ENCODE assay signal across 10 mouse cellular contexts in genomic region chr19:5952071-5952691, GRCm38 (mm10). TPM values are rescaled to one million over a fixed set of nuclear protein-coding genes. Genes with fewer than 3 reads are reported as not detected.
DNase-seq lines count a peak whose midpoint lies in the region; ATAC-seq lines count a peak whose summit lies in the region.
"Had no signal": no experiment of that assay in that cellular context is flagged by ENCODE, and none has a peak within 500 bp of the region (broad histone marks: within the 10 kb centered on the region; RNA-seq: fewer than 3 reads in every experiment).

No protein-coding gene starts in this region.

- H3K27me3 ChIP-seq in heart, embryonic 10.5 days (ENCODE audit: insufficient read depth, poor library complexity, severe bottlenecking): no peaks in the 10 kb centered on the region
- H3K27me3 ChIP-seq in forebrain, embryonic 11.5 days (ENCODE audit: control insufficient read depth, insufficient read depth, low read length): no peaks in the 10 kb centered on the region
- H3K27me3 ChIP-seq: limb, embryonic 13.5 days had no signal

- peaks cover 79% of the 10 kb centered on the region for H3K36me3 ChIP-seq in heart, embryonic 10.5 days
- peaks cover 10% of the 10 kb centered on the region; the same call in 1 of the 2 replicates for H3K36me3 ChIP-seq in forebrain, embryonic 11.5 days (ENCODE audit: control insufficient read depth, insufficient read depth, low read length)

- H3K4me2 ChIP-seq in forebrain, embryonic 11.5 days (ENCODE audit: low read depth, low read length, severe bottlenecking): no peak overlapping the region
- H3K4me2 ChIP-seq: limb, embryonic 13.5 days had no signal

- H3K4me3 ChIP-seq in heart, embryonic 10.5 days: 0 out of 2 replicates have a peak overlapping the region, but pooled peaks have one; percentile 13
- H3K4me3 ChIP-seq in forebrain, embryonic 11.5 days (ENCODE audit: low read depth, low read length): no peak overlapping the region
- H3K4me3 ChIP-seq: limb, embryonic 13.5 days had no signal

- H3K9me3 ChIP-seq in heart, embryonic 10.5 days: no peaks in the 10 kb centered on the region
- no peaks in the 10 kb centered on the region for H3K9me3 ChIP-seq in forebrain, embryonic 11.5 days (ENCODE audit: control insufficient read depth, low read length)
- H3K9me3 ChIP-seq: limb, embryonic 13.5 days had no signal

- WGBS in heart, embryonic 10.5 days: 55% methylated on average over 13 of the region's 13 CpGs
- WGBS in forebrain, embryonic 11.5 days: 86% methylated on average over 13 of the region's 13 CpGs

- peak overlapping the region; percentile 87 for H3K27ac ChIP-seq in heart, embryonic 10.5 days
- H3K27ac ChIP-seq in forebrain, embryonic 11.5 days (ENCODE audit: low read depth, low read length): no peak overlapping the region
- H3K27ac ChIP-seq: limb, embryonic 13.5 days had no signal

- peaks cover 49% of the 10 kb centered on the region for H3K4me1 ChIP-seq in heart, embryonic 10.5 days
- H3K4me1 ChIP-seq in forebrain, embryonic 11.5 days (replicated peaks; ENCODE audit: control insufficient read depth, insufficient read depth, low read length): no peaks in the 10 kb centered on the region

- H3K9ac ChIP-seq in forebrain, embryonic 11.5 days (ENCODE audit: low read length): no peak overlapping the region
- H3K9ac ChIP-seq: limb, embryonic 13.5 days had no signal

- DNase-seq in adrenal gland, adult (ENCODE audit: inconsistent age in 2 of 2, low spot score in 1 of 2): peak; percentile 75 to 89
- DNase-seq in adrenal gland, postnatal 4 days (ENCODE audit: low spot score in 2 of 2): no peak
- no peak for DNase-seq in heart, embryonic 10.5 days (ENCODE audit: low spot score)
- peak; percentile 75 for DNase-seq in kidney, postnatal 10 days
- peak; percentile 90 for DNase-seq in lung, postnatal 36 days
- DNase-seq in ovary, postnatal 10 days (ENCODE audit: low spot score): no peak
- no peak for DNase-seq in forebrain, embryonic 11.5 days (ENCODE audit: low spot score)
- DNase-seq: thymus, adult 18-20 months had no signal

- ATAC-seq in frontal cortex, adult (ENCODE audit: low TSS enrichment): no peak
- ATAC-seq in forebrain, embryonic 11.5 days (replicated peaks; ENCODE audit: low FRiP score): no peak

RNA-seq across cellular contexts. Expression of gene Pola2, which starts 11.8 kb away (rescaled TPM):
- total RNA-seq in adrenal gland, postnatal 4 days (2021): 10 to 100 TPM; 35.0 to 37.9 TPM
- 70.0 and 80.7 TPM in 2 replicates for polyA plus RNA-seq in heart, embryonic 10.5 days (2016; fragmentation: Nextera tagmentation; extraction: Ambion mirVana)
- 108 and 118 TPM in 2 replicates for polyA plus RNA-seq in forebrain, embryonic 11.5 days (2014; fragmentation: Nextera tagmentation; extraction: Ambion mirVana)

RNA-seq across cellular contexts. Expression of gene Cdc42ep2, which starts 27.6 kb away (rescaled TPM):
- total RNA-seq in adrenal gland, postnatal 4 days (2021): 10 to 100 TPM; 11.4 TPM
- polyA plus RNA-seq in heart, embryonic 10.5 days (2016; fragmentation: Nextera tagmentation; extraction: Ambion mirVana): 5.9 and 7.4 TPM in 2 replicates
- polyA plus RNA-seq in forebrain, embryonic 11.5 days (2014; fragmentation: Nextera tagmentation; extraction: Ambion mirVana): 1.8 and 2.5 TPM in 2 replicates

RNA-seq across cellular contexts. Expression of gene Slc22a20, which starts 33.8 kb away (rescaled TPM):
- not detected for total RNA-seq in adrenal gland, postnatal 4 days (2021)
- polyA plus RNA-seq in heart, embryonic 10.5 days (2016; fragmentation: Nextera tagmentation; extraction: Ambion mirVana): not detected in 2 replicates
- not detected in 2 replicates for polyA plus RNA-seq in forebrain, embryonic 11.5 days (2014; fragmentation: Nextera tagmentation; extraction: Ambion mirVana)
- polyA plus RNA-seq: limb, embryonic 13.5 days had no signal

RNA-seq across cellular contexts. Expression of gene Dpf2, which starts 39.4 kb away (rescaled TPM):
- 100 to 1,000 TPM; 158 to 169 TPM for total RNA-seq in adrenal gland, postnatal 4 days (2021)
- 134 and 150 TPM in 2 replicates for polyA plus RNA-seq in heart, embryonic 10.5 days (2016; fragmentation: Nextera tagmentation; extraction: Ambion mirVana)
- polyA plus RNA-seq in forebrain, embryonic 11.5 days (2014; fragmentation: Nextera tagmentation; extraction: Ambion mirVana): 232 and 246 TPM in 2 replicates

RNA-seq across cellular contexts. Expression of gene Tigd3, which starts 58.2 kb away (rescaled TPM):
- total RNA-seq in adrenal gland, postnatal 4 days (2021): 1 to 10 TPM; 3.1 TPM
- 2.4 and 2.9 TPM in 2 replicates for polyA plus RNA-seq in heart, embryonic 10.5 days (2016; fragmentation: Nextera tagmentation; extraction: Ambion mirVana)
- 10.1 and 10.7 TPM in 2 replicates for polyA plus RNA-seq in forebrain, embryonic 11.5 days (2014; fragmentation: Nextera tagmentation; extraction: Ambion mirVana)

Comparison
In these comparisons a context has a peak if more than half of its experiments do, and no peak if none do; other contexts are left out.
1. DNase-seq: peak in adrenal gland, adult (2 of 2), kidney, postnatal 10 days (single experiment) and lung, postnatal 36 days (single experiment); none in adrenal gland, postnatal 4 days (0 of 2), heart, embryonic 10.5 days (single experiment), ovary, postnatal 10 days (single experiment) and forebrain, embryonic 11.5 days (single experiment).